1 mouse cellular context compared by ENCODE assay signal in genomic region chr19:6068951-6069350, GRCm38 (mm10).
TF ChIP-seq lines count a peak whose summit lies in the region.

No protein-coding gene starts in this region.

TF ChIP-seq in MEL, 35 proteins besides CTCF, POLR2A, EP300 and RAD21:
- no peak for TF ChIP-seq BHLHE40 (IDR thresholded peaks at IDR 0.05; ENCODE audit: borderline replicate concordance, low read depth, low read length)
- TF ChIP-seq ZMIZ1 (IDR thresholded peaks at IDR 0.05; ENCODE audit: low read depth, low read length), result no peak
- TF ChIP-seq TBP (IDR thresholded peaks at IDR 0.05; ENCODE audit: low read depth, low read length), result no peak
- TF ChIP-seq MEF2A (IDR thresholded peaks at IDR 0.05; ENCODE audit: extremely low read depth, insufficient replicate concordance, low read depth, low read length, poor library complexity, severe bottlenecking), result no peak
- no peak for TF ChIP-seq NELFE (IDR thresholded peaks at IDR 0.05; ENCODE audit: low read depth, low read length)
- TF ChIP-seq TCF12 (IDR thresholded peaks at IDR 0.05; ENCODE audit: low read depth, low read length), result no peak
- TF ChIP-seq USF2 (IDR thresholded peaks at IDR 0.05; ENCODE audit: borderline replicate concordance in 1 of 2, insufficient read depth in 1 of 2, low read depth in 1 of 2, low read length in 2 of 2), result no peak
- no peak for TF ChIP-seq MAZ (IDR thresholded peaks at IDR 0.05; ENCODE audit: low read depth, low read length)
- TF ChIP-seq KAT2A (conservative IDR thresholded peaks at IDR 0.05; ENCODE audit: low read depth, low read length), result no peak
- TF ChIP-seq GATA1 (IDR thresholded peaks at IDR 0.05; ENCODE audit: low read depth, low read length), result no peak
- TF ChIP-seq SMC3 (IDR thresholded peaks at IDR 0.05; ENCODE audit: low read depth, low read length), result no peak; the same call in 1 of the 2 replicates
- no peak for TF ChIP-seq ETS1 (IDR thresholded peaks at IDR 0.05; ENCODE audit: low read depth, low read length)
- TF ChIP-seq E2F4 (IDR thresholded peaks at IDR 0.05; ENCODE audit: borderline replicate concordance, low read depth, low read length), result no peak
- no peak for TF ChIP-seq ELF1 (IDR thresholded peaks at IDR 0.05; ENCODE audit: low read depth, low read length)
- no peak for TF ChIP-seq CHD2 (IDR thresholded peaks at IDR 0.05; ENCODE audit: low read length)
- no peak for TF ChIP-seq POLR2AphosphoS2 (IDR thresholded peaks at IDR 0.05; ENCODE audit: low read length)
- TF ChIP-seq MYC (IDR thresholded peaks at IDR 0.05; ENCODE audit: low read depth, low read length), result no peak
- TF ChIP-seq SIN3A (IDR thresholded peaks at IDR 0.05; ENCODE audit: low read length), result no peak
- TF ChIP-seq ZNF384 (IDR thresholded peaks at IDR 0.05; ENCODE audit: low read depth, low read length), result no peak
- TF ChIP-seq MAX (IDR thresholded peaks at IDR 0.05; ENCODE audit: low read length), result no peak
